Mouse (Mus musculus) limb, embryonic 12.5 days (tissue): Measurements from ENCODE around the gene Rps18. TPM values are rescaled to one million over a fixed set of nuclear protein-coding genes. Genes with fewer than 3 reads are reported as not detected.

Source experiments
- ATAC-seq: fragments of 200-750 bp; cut with Nextera tagmentation; 2 replicates; pipeline ENCODE4 v1.8.0; 2017; ENCODE audit warnings: low read depth, moderate TSS enrichment; ENCODE audit not compliant: insufficient number of reproducible peaks, insufficient read depth, low FRiP score, low TSS enrichment
- H3K27ac ChIP-seq: fragments of 300-500 bp; sonication (generic); 2 replicates; pipeline ENCODE4 v1.5.1; 2016; ENCODE audit warnings: mild to moderate bottlenecking, moderate library complexity
- H3K27me3 ChIP-seq: fragments of 300-500 bp; sonication (generic); 2 replicates; pipeline ENCODE4 v1.6.1; 2016; ENCODE audit warnings: mild to moderate bottlenecking, moderate library complexity
- H3K36me3 ChIP-seq: fragments of 300-500 bp; sonication (generic); 2 replicates; pipeline ENCODE4 v1.6.1; 2016; ENCODE audit warnings: mild to moderate bottlenecking, moderate library complexity
- H3K4me1 ChIP-seq: fragments of 300-500 bp; sonication (generic); replicated peaks from 2 replicates; pipeline ENCODE4 v1.6.1; 2016
- H3K4me2 ChIP-seq: fragments of 300-500 bp; sonication (generic); 2 replicates; pipeline ENCODE4 v1.6.1; 2016; ENCODE audit warnings: mild to moderate bottlenecking, moderate library complexity
- H3K4me3 ChIP-seq: fragments of 300-500 bp; sonication (generic); replicated peaks from 2 replicates; pipeline ENCODE4 v1.5.1; 2016; ENCODE audit warnings: mild to moderate bottlenecking
- H3K9ac ChIP-seq: fragments of 300-500 bp; sonication (generic); replicated peaks from 2 replicates; pipeline ENCODE4 v1.6.1; 2016; ENCODE audit warnings: mild to moderate bottlenecking, moderate library complexity
- H3K9me3 ChIP-seq: fragments of 300-500 bp; sonication (generic); 2 replicates; pipeline ENCODE4 v1.6.1; 2016; ENCODE audit warnings: mild to moderate bottlenecking, moderate library complexity
- WGBS: fragments of 180-500 bp; shearing (Covaris S2); methylation state at CpG from one replicate; pipeline ENCODE4 v1.1.7; 2016; 5-methylcytosine and 5-hydroxymethylcytosine counted together
- polyA plus RNA-seq: library from polyadenylated mRNA; unstranded; fragments of >200 nt; fragmentation: Nextera tagmentation; extraction: Ambion mirVana; gene quantifications from 2 replicates; pipeline ENCODE4 v1.2.1, GENCODE M21; 2016

The Rps18 gene
- polyA plus RNA-seq, 1 experiment from 2014 or later: 1,388 TPM

DNA sequence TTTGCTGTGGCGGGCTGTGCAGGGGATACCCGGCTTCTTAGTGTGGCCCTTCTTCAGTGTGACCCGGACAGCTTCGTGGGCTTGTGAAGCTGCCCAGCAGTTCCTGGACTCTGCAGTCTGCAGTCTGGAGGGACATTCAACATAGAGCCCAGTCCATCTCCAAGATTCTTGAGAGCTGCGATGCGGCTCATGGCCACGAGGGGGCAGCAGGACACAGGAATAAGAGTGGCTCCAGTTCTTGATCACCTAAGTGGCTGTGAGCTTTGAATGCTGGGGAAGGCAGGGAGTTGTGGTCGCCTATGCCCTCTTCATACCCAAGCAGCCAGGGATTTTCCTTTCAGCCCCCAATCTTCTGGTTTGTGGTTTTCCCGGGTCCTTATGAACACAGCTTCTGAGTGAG lies 12.7 kb upstream of the Rps18 start:
- Histone ChIP-seq H3K9me3 (no peaks in the 10 kb centered on the region; the same call in 1 of the 2 replicates), H3K4me3 (no peak overlapping the region), H3K4me1 (0 out of 2 replicates have a peak, but pooled peaks cover 3% of the 10 kb centered on the region), H3K27ac (no peak overlapping the region), H3K36me3 (peaks cover 31% of the 10 kb centered on the region), H3K9ac (no peak overlapping the region), H3K4me2 (no peak overlapping the region), H3K27me3 (peaks cover 5% of the 10 kb centered on the region; the same call in 1 of the 2 replicates)
- WGBS: 3% methylated on average over 9 of the region's 9 CpGs
- peak; percentile 28 for ATAC-seq

DNA sequence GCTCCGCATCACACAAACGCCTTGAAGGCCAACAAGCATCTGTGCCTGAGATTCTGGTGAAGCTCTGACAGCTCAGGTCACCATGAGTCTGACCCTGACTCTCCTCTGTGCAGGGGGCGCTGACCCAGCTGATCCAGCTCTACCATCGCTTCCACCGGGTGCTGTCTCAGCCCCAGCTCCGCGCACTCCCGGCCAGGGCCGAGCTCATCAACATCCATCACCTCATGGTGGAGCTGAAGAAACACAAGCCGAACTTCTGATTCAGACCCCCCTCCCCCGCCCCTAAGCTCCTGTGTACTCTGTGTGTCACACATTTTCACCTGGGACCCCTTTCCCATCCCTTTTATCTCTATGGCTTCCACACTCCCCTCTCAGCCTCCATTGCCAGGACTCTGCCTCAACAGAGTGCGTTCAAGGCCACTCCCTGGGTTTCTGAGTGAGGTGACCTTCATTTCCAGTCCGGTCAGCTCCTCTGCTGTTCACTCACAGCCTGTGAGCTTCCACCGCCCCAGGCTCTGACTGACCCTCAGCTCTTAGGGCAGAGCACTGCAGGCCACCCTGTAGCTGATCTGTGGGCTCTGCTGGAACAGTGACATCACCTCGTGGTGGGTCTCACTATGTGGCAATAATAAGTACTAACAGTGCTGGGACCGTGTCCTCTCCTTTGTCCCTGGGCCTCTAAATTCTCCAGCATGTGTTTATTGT lies 10.2 kb upstream of the Rps18 start:
- no peaks in the 10 kb centered on the region for H3K4me1 ChIP-seq
- no peak; the same call in 1 of the 2 replicates for ATAC-seq
- H3K9ac ChIP-seq: no peak overlapping the region
- no peak overlapping the region for H3K4me2 ChIP-seq
- H3K27ac ChIP-seq: no peak overlapping the region
- H3K27me3 ChIP-seq: no peaks in the 10 kb centered on the region
- H3K4me3 ChIP-seq: no peak overlapping the region
- 88% methylated on average over 16 of the region's 16 CpGs for WGBS
- H3K9me3 ChIP-seq: no peaks in the 10 kb centered on the region; the same call in 1 of the 2 replicates
- peaks cover 56% of the 10 kb centered on the region for H3K36me3 ChIP-seq

DNA sequence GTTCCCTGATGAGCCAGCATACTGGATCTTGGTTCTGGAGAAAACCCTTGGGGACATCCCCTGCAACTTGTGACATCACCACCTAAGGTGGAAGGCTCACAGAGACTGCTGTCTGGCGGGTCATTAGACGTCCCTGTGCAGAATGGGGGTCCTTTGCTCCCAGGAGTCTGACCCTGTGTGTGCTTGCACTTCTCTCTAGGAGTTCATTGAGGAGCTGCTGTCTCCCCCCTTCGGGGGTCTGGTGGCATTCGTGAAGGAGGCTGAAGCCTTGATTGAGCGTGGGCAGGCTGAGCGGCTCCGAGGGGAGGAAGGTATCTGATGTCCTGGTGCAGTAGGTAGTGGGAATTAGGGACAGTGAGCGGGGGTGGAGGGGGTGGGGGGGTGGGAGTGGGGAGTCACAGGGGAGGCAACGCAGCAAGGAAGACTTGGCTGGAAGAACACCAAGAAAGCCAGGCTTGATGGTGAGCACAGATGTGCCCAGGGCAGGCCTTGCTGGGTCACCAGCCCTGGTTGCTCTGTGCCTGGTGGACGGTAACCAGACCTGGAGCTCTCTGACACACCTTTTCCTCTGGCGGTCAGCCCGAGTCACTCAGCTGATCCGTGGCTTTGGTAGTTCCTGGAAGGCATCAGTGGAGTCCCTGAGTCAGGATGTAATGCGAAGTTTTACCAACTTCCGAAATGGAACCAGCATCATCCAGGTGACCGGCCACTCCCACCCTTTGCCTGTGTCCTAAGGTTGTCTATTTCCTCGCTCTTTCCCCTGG lies 9.5 kb upstream of the Rps18 start:
- Histone ChIP-seq H3K9ac (no peak overlapping the region), H3K27ac (no peak overlapping the region), H3K4me1 (no peaks in the 10 kb centered on the region), H3K4me2 (no peak overlapping the region), H3K36me3 (peaks cover 63% of the 10 kb centered on the region), H3K27me3 (no peaks in the 10 kb centered on the region), H3K9me3 (no peaks in the 10 kb centered on the region; the same call in 1 of the 2 replicates), H3K4me3 (no peak overlapping the region)
- no peak for ATAC-seq
- 89% methylated on average over 17 of the region's 17 CpGs for WGBS

DNA sequence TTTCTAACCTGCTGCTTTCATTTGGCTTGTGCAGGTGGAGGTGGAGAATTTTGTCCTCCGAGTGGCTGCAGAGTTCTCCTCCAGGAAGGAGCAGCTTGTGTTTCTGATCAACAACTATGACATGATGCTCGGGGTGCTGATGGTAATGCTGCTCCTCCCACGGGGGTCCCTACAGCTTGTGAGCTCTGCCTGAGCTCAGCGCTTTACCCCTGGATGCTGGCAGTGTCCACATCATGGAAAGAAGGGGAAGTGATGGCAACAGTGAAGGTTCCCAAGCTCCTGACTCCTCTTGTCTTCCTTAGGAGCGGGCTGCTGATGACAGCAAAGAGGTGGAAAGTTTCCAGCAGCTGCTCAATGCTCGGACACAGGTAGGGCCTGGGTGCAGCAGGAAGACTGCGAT lies 7.1 kb upstream of the Rps18 start:
- no peak for ATAC-seq
- no peak overlapping the region for H3K4me2 ChIP-seq

DNA sequence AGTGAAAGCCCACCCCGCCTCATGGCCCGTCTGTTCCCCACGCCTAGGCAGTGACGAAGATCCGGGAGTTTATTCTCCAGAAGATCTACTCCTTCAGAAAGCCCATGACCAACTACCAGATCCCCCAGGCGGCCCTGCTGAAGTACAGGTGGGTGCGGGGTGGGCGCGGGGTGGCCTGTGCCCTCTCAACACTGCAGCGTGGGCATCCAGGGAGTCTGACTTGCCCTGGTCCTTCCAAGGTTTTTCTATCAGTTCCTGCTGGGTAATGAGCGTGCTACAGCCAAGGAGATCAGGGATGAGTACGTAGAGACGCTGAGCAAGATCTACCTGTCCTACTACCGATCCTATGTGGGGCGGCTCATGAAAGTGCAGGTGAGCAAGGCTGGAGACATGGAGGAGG lies 4.1 kb upstream of the Rps18 start:
- Histone ChIP-seq H3K27me3 (no peaks in the 10 kb centered on the region), H3K27ac (no peak overlapping the region), H3K4me1 (peaks cover 15% of the 10 kb centered on the region), H3K36me3 (peaks cover 62% of the 10 kb centered on the region), H3K9me3 (no peaks in the 10 kb centered on the region), H3K4me2 (no peak overlapping the region), H3K4me3 (no peak overlapping the region), H3K9ac (no peak overlapping the region)
- no peak for ATAC-seq
- 92% methylated on average over 15 of the region's 15 CpGs for WGBS

More for the DNA sequence above, 7.1 kb upstream of the Rps18 start:
- WGBS: 90% methylated on average over 7 of the region's 7 CpGs
- Histone ChIP-seq H3K27ac (no peak overlapping the region), H3K4me1 (peaks cover 2% of the 10 kb centered on the region; the same call in 1 of the 2 replicates), H3K36me3 (peaks cover 83% of the 10 kb centered on the region), H3K4me3 (no peak overlapping the region), H3K9me3 (no peaks in the 10 kb centered on the region), H3K27me3 (no peaks in the 10 kb centered on the region), H3K9ac (no peak overlapping the region)

DNA sequence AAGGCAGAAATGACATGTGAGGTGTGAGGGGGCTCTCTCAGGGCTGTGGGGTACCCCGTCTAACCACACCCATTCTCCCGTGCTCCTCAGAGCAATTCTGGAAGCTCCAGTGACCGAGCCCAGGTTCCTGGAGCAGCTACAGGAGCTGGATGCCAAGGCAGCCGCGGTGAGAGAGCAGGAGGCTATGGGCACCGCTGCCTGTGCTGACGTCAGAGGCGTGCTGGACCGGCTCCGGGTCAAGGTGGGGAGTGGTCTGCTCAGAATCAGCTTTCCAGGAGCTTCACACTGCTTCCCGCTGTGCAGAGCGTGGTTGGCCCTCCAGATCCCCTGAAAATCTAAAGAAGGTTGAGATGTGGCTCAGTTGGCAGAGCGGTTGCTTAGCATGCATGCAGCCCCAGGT lies 3.3 kb upstream of the Rps18 start:
- no peak overlapping the region for H3K4me3 ChIP-seq
- H3K4me1 ChIP-seq: peaks cover 22% of the 10 kb centered on the region
- no peak overlapping the region for H3K4me2 ChIP-seq
- no peak for ATAC-seq
- peaks cover 63% of the 10 kb centered on the region for H3K36me3 ChIP-seq
- no peaks in the 10 kb centered on the region for H3K27me3 ChIP-seq
- H3K9me3 ChIP-seq: no peaks in the 10 kb centered on the region
- 95% methylated on average over 13 of the region's 13 CpGs for WGBS
- H3K9ac ChIP-seq: no peak overlapping the region
- no peak overlapping the region for H3K27ac ChIP-seq

DNA sequence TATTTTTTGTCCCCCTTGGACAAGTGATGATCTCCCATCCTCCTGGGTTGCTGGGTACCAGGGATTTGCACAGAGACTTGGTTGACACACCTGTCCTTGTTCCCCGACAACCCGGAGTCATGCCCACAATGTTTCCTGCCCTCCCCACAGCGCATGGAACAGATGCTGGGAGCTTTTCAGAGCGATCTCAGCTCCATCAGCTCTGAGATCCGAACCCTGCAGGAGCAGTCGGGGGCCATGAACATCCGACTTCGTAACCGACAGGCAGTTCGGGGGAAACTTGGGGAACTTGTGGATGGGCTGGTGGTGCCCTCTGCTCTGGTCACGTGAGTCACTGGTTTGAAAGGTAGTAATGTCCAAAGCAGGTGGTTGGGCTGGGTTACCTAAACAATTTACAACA lies 2.6 kb upstream of the Rps18 start:
- Histone ChIP-seq H3K4me3 (no peak overlapping the region), H3K4me1 (peaks cover 29% of the 10 kb centered on the region), H3K27ac (no peak overlapping the region), H3K36me3 (peaks cover 63% of the 10 kb centered on the region), H3K4me2 (no peak overlapping the region), H3K9me3 (no peaks in the 10 kb centered on the region), H3K9ac (no peak overlapping the region), H3K27me3 (no peaks in the 10 kb centered on the region)
- WGBS: 91% methylated on average over 11 of the region's 11 CpGs
- ATAC-seq: no peak

DNA sequence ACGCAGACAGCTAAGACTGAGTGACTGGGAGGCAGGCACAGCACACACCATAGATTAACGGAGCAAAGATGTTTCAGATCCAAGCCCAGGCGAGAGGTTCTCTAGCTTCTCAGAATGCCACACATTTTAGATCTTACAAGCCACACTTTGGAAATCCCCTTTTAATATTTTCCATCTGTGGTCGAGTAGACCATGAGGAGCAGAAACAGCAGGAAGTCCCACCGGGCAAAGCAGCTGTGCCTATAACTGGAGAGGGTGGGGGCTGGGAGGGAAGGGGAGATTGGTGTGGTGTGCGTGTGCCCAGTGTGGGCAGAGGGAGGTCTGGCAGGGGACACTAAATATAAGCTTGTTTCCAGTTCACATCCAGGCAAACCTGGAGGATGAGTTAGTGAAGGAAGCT lies 1.7 kb upstream of the Rps18 start:
- peaks cover 63% of the 10 kb centered on the region for H3K36me3 ChIP-seq
- H3K4me1 ChIP-seq: peaks cover 39% of the 10 kb centered on the region
- no peaks in the 10 kb centered on the region for H3K9me3 ChIP-seq
- no peak overlapping the region for H3K4me2 ChIP-seq
- WGBS: 52% methylated on average over 6 of the region's 6 CpGs
- no peak overlapping the region for H3K4me3 ChIP-seq
- H3K9ac ChIP-seq: no peak overlapping the region
- no peak for ATAC-seq
- H3K27ac ChIP-seq: no peak overlapping the region
- no peaks in the 10 kb centered on the region for H3K27me3 ChIP-seq

DNA sequence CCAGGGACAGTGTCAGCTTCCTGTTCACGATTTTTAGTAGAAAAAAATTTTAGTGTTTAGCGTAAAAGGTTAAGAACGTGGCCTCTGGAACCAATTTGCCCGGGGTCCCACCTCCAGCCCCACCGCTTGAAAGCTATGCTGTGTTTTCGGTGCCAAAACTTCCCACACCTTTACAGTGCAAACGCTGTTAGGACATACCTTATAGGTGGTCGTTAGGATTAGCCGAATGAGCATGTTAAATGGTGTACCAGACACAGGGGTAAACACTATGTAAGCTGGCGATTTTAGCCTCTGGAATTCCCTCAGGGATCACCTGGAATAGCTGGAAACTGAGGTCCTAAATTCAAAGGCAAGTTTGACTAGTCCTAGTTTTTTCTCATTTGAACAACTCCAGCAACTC lies 535 bp upstream of the Rps18 start:
- ATAC-seq: no peak
- 8% methylated on average over 10 of the region's 10 CpGs for WGBS

DNA sequence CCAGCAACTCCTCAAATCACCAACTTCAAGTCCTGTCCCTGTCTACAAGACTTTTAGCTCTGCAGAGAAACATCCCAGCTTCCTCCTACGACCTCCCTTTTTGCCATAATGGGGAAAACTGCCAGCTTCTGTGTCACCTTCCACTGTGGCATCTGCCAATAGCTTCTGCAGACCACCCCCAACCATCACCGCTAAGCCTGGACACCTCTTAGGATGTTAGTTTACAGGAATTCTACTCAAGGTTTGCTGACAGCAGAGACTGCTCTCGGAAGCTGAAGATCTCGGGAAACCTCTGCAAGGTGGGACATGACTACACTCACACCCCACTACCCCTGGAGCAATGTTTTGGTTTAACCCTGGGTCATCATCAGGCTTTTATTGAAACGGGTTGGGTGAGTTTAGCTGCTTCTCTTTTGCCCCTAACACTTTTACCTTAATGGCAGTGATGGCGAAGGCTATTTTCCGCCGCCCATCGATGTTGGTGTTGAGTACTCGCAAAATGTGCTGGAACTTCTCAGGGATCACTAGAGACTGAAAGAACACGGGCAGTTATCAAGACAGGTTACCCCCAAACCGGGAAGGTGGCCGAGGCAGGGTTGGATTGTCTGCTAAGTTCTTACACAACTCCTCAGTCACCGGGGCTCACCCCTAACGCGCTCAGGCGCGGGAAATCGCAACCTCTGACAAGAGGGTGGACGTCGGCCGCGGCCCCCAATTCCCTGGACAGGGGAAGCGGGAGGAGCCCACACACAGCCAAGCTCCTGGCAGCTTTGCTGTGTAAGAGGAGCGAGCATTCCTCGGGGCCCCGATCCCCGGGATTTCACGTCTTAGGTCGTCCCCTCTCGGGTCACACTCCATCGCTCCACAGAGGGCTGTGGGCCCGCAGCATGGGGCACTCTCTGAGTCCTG lies 901 bp downstream of the Rps18 start:
- peak overlapping the region; percentile 95 for H3K27ac ChIP-seq
- WGBS: 2% methylated on average over 33 of the region's 33 CpGs
- peak overlapping the region; percentile 99 for H3K4me2 ChIP-seq
- H3K9ac ChIP-seq: peak overlapping the region; percentile 98
- H3K4me3 ChIP-seq: peak overlapping the region; percentile 95
- no peaks in the 10 kb centered on the region for H3K9me3 ChIP-seq
- H3K36me3 ChIP-seq: peaks cover 55% of the 10 kb centered on the region
- H3K4me1 ChIP-seq: peaks cover 65% of the 10 kb centered on the region
- no peaks in the 10 kb centered on the region for H3K27me3 ChIP-seq
- 0 out of 2 replicates have a peak, but pooled peaks have one; percentile 2 for ATAC-seq

More for the DNA sequence above, 535 bp upstream of the Rps18 start:
- Histone ChIP-seq H3K4me1 (peaks cover 50% of the 10 kb centered on the region), H3K27ac (peak overlapping the region; percentile 89; the same call in 1 of the 2 replicates), H3K27me3 (no peaks in the 10 kb centered on the region), H3K9ac (peak overlapping the region; percentile 54), H3K36me3 (peaks cover 63% of the 10 kb centered on the region), H3K4me3 (peak overlapping the region; percentile 95), H3K9me3 (no peaks in the 10 kb centered on the region), H3K4me2 (peak overlapping the region; percentile 99)
